Mouse (Mus musculus) adrenal gland, postnatal 4 days (tissue): ENCODE measurements around the gene Csdc2. TPM values are rescaled to one million over a fixed set of nuclear protein-coding genes. Genes with fewer than 3 reads are reported as not detected.
"Not testable (repeated sequence)": the region's sequence is repeated elsewhere in the genome, so short reads cannot be mapped to it uniquely, and the experiment has no call there.

Source experiments
- DNase-seq, 2 experiments: peaks; one replicate each; pipeline ENCODE4 v3.0.0; 2021 to 2022; ENCODE audit warnings: low spot score in 2 of 2, mixed read lengths in 2 of 2
- long read RNA-seq, 2 experiments: library from polyadenylated mRNA; stranded (forward); transcript quantifications; one replicate each; pipeline ENCODE4 v2.0.0; 2021
- total RNA-seq, 2 experiments: library from RNA; stranded (reverse); gene quantifications; 2 replicates each; pipeline ENCODE4 v1.2.3; 2021

Csdc2 gene
- 10 to 100 TPM; 52.8 to 55.7 TPM for total RNA-seq
- long read RNA-seq, experiment 1, transcript Csdc2-201 (4 exons, 2,490 nt): major isoform, 63 of 84 reads
- long read RNA-seq, experiment 1, partial matches to known transcripts: 2 of 84 reads
- long read RNA-seq, experiment 1, other reads (novel, unspliced or antisense): 17 of 84 reads
- long read RNA-seq, experiment 2, transcript Csdc2-201 (4 exons, 2,490 nt): major isoform, 61 of 92 reads
- long read RNA-seq, experiment 2, partial matches to known transcripts: 26 of 92 reads
- long read RNA-seq, experiment 2, other reads (novel, unspliced or antisense): 2 of 92 reads

DNA sequence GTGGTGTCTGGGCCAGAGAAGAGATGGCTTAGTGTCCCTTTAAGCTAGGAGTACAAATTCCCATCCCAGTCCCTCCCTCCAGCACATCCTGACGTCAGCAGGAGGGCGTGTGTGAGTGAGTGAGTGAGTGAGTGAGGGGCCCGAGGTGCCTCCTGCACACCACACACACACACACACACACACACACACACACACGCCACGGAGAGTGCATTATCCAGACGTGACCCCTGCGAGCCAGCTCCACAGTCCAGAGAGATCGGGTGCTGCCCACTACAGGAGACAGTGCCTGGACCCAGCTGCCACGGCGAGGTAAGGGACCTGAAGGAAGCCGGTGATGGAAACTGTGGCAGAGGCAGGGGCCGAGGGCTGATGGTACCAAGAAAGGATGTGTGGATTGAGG, at the start of gene Csdc2:
Csdc2 (plus strand) TSS at position 81 of the 400 bp plus-strand sequence.
- DNase-seq: no peak

DNA sequence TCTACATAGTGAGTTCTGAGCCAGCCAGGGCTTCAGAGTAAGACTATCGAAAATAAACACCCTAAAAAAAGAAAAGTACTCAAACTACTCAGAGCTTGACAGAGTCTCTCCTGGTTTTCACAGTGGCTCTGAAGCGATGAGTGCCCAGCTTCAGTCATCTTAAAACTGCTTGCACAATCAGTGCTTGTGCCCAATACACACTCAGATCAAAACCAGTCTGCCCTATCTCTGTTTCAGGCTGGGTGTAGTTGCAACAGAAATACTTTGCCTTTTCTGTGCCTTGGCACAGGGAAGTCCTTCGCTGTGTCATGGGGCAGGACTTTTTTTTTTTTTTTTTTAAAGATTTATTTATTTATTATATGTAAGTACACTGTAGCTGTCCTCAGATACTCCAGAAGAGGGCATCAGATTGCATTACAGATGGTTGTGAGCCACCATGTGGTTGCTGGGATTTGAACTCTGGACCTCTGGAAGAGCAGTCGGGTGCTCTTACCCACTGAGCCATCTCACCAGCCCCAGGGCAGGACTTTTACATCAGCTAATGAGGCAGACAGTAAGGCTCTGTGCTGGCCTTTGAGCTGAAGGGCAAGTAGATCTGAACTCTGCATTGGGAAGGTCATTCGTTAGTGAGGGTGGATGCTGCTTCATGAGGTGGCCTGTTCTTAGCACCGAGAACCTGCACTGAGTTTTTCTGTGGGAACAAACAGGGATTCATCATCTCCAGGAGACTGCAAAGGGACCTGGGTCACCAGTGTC, 49.6 kb upstream of the Csdc2 start:
- DNase-seq: no peak

DNA sequence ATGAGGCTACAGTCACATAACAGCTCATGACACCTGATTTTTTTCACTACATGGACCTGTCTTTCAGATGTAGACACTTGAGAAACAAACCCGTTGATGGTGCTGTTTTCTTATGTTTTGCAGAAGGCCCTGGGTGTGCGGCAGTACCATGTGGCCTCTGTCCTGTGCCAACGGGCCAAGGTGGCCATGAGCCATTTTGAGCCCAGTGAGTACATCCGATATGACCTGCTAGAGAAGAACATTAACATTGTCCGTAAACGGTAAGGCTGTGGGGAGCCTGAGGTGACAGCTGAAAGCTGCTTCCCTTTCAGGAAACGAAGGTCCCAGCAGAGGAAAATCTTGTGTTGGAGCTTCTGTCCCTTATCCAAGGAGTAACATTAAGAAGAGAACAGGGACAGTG, 47.4 kb upstream of the Csdc2 start:
- DNase-seq: no peak

DNA sequence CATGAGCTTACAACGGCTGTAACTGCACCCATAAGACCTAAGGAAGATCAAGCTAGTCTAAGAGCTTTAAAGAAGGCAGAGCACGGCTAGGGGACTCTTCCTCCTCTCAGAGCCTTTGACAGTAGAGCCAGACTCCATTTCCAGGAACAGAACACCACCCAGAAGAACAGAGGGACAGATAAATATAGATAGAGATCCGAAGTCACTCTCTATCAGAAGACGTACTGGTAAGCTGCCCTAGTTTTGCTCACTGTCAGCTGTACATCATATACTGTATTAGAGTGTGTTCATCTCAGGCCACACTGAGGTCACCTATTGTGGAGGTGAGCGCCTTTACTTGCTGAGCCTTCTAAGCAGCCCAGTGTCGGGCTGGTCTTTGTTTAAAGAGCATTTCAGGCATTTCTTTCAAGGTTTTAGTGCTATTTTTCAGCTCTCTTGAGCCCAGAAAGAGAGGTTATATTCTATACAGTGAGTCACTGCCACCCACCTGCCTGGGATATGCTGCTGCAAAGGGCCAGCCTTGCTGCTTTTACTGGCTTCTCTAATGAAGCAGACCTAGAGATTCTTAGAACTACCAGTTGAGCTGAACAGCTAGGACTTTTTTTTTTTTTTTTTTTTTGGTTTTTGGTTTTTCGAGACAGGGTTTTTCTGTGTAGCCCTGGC, 45.3 kb upstream of the Csdc2 start:
- DNase-seq: no peak

- no peak for DNase-seq
These were observed 44.6 kb upstream of the Csdc2 start for GRCm38 (mm10) chr15:81891822-81892580.

DNA sequence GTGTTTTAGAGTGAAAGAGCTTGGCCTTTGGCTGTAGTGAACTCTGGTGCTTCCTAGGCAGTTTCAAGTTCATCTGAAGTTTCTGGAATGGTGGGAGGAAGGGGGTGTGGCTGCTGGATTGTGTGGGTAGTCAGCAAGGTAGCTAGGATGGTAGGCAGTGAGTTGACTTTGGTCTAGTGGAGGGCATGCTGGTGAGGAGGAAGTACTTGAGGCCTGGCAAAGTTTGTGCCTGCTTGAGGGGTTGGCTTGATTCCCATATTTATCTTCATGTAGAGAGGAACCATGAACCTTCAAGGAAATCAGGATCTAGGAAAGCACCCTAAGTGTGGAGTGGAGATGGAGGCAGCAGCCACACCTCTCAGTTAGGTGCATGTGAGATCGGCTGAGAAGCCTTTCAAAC, 42.6 kb upstream of the Csdc2 start:
- no peak for DNase-seq

DNA sequence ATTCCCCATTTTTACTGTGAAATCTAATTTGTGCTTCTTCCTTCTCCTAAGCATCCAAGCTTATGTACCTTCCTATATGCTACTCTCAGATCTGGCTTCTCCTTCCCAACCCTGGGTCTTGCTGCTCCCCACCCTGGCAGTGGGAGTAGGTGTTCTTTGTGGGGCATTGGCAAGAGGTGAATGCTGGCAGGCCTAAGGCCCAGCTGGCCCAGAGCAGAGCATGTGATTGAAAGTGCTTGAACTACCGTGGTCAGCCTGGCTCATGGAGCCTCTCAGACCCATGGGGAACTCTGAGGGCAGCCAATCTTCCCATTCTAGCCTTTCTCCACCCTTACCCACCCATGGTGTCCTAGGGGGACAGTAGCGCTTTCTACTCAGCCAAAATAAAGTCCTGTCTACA, 40.2 kb upstream of the Csdc2 start:
- no peak for DNase-seq

GRCm38 (mm10) chr15:81897607-81898285, 38.8 kb upstream of the Csdc2 start:
- DNase-seq: no peak

- DNase-seq: no peak
These were observed 37.8 kb upstream of the Csdc2 start for GRCm38 (mm10) chr15:81898751-81899150.

DNA sequence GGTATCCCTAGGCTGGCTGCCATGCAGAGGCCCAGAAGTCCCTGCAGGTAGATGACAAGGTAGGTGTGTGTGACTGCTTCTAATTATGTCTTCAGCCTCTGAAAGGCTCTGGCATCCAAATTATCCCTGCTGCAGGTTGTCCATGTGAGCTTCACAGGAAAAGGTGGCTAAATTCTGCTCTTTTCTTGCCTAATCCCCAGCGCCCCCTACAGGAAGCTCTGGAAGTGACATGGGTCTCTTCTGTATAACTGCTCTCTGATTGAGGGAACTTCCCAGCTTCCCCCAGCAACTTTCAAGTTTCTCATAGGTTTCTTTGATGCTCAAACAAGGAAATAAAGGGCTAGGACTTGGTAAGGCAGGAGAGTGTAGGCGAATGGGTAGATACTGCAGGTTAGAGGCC, 31.6 kb upstream of the Csdc2 start:
- DNase-seq: peak in 1 of 2 experiments; percentile 66

DNA sequence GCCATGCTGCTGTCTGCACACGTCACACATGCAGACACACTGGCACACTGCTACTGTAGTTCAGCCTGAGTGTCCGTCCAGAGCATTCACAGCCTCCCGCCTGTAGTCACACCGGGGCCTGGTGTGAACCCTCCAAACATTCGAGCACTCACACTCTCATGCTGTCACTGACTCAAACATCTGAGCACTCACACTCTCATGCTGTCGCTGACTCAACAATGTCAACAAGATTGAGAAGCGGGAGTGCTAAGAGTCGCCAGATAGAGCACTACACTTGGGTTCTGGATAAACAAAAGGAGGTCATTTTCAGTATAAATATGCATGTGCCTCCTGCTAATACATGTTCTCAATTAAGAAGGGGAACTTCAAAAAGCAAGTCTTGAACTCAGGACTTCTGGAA, 28.6 kb upstream of the Csdc2 start:
- DNase-seq: no peak

DNA sequence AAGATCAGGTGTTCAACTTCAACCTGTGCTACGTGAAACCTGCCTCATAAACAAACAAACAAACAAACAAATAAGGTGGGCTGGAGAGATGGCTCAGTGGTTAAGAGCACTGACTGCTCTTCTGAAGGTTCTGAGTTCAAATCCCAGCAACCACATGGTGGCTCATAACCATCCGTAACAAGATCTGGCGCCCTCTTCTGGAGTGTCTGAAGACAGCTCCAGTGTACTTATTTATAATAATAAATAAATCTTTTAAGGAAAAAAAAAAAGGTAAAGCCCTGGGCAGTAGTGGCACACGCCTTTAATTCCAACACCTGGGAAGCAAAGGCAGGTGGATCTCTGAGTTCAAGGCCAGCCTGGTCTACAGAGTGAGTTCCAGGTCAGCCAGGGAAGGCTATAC, 27.8 kb upstream of the Csdc2 start:
- DNase-seq: not testable (repeated sequence)

GRCm38 (mm10) chr15:81912498-81912897, 24.1 kb upstream of the Csdc2 start:
- no peak for DNase-seq

GRCm38 (mm10) chr15:81914668-81915067, 21.9 kb upstream of the Csdc2 start:
- DNase-seq: no peak

DNA sequence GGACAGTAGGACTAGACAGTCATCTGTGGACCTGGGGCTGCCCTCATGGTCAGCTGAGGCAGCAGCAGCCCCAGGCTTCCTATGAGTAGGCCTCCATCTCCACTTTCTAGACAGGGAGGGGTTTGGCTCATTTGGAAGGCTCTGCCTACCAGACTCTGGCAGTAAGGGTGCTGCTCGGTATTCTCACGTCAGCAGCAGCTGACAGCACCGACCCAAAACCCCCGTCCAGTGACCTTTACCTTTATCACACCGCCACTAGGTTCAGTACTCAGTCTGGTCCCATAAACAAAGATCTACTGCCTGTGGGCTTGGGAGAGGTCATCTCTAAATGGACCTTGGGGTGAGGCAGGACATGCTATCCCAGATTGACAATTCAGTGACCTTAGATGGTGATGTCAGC, 20.9 kb upstream of the Csdc2 start:
- no peak for DNase-seq

DNA sequence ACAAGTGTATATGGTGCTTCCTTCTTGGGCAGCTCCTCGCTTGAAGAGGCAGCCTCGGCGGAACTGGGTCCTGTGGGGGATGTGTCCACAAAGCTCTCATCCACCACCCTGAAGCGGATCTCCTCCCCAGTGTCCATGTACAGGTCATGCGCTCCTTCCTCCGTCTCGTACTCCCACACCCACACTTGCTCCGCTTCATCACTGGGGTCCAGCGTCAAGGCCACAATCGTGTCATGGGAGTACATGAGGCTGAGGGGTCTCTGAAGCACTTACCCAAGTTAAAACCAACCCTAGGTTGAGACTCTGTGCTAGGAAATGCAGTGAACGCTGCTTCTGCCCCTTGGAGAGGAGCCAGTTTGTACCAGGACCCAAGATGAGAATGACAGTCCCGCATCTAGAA, 19.4 kb upstream of the Csdc2 start:
- DNase-seq: no peak

- peak in 1 of 2 experiments; percentile 56 for DNase-seq
These were observed 18.7 kb upstream of the Csdc2 start for GRCm38 (mm10) chr15:81917621-81918463.

- no peak for DNase-seq
These were observed 17.5 kb upstream of the Csdc2 start for GRCm38 (mm10) chr15:81919062-81919461.

DNA sequence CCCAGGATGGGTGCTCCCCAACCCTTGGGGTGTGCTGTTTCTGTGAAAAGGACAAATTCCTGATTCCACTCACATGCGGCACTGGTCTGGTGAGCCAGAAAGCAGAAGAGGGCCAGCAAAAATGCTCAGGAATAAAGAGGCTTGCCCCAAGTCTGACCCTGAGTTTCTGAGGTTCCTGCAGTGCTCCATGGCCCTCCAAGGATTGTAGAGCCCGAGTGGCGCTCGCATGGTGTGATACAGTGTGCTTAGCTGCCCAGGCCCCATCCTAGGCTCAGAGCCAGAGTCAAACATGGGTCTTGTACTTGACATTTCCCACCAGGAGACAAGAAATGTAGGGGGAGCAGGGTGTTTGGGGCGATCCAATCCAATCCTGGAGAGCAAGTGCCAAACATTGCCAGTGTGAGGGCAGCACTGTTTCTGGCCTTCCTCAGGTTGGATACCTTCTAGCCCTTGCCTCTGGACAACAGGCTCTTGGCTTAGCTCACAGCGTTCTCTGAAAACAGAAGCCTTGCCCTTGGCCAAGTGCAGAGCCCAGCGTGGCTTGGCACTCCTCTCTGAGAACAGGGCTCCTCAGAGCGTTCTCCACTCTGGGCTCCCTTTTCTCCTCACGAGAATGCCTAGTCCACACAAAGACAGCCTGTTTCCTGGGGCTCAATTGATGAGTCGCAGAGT, 15.9 kb upstream of the Csdc2 start:
- DNase-seq: no peak
